Mouse (Mus musculus): ENCODE measurements at regions not wholly inside any gene's neighbourhood (a gene's known extent, or its start where the extent isn't known, plus 50 kb on each side); places are given as distances from the start of the nearest gene placed in this dataset.

GRCm38 (mm10) chr15:13859193-13859592 is 685.7 kb upstream of the Cdh6 start:
- Histone ChIP-seq H3K4me2 (replicated peaks; ENCODE audit: low read depth, low read length) (no peak overlapping the region), H3K9ac (replicated peaks; ENCODE audit: low read depth) (no peak overlapping the region), H3K9me3 (ENCODE audit: low read length) (no peaks in the 10 kb centered on the region), H3K4me1 (ENCODE audit: insufficient read depth, low read depth, low read length) (no peaks in the 10 kb centered on the region), H3K36me3 (ENCODE audit: insufficient read depth, low read length) (no peaks in the 10 kb centered on the region), H3K27ac (ENCODE audit: low read length) (no peak overlapping the region), H3K27me3 (replicated peaks; ENCODE audit: insufficient read depth, low read length) (no peaks in the 10 kb centered on the region), H3K4me3 (ENCODE audit: low read depth, low read length) (no peak overlapping the region)
- no peak for ATAC-seq
- 74% methylated on average over 1 of the region's 1 CpGs for WGBS
- peak; percentile 71 for TF ChIP-seq CTCF (IDR thresholded peaks at IDR 0.05)
- no peak for TF ChIP-seq EP300 (IDR thresholded peaks at IDR 0.05)
- DNase-seq (ENCODE audit: low spot score): peak; percentile 39

- Histone ChIP-seq H3K9ac (replicated peaks; ENCODE audit: low read depth) (no peak overlapping the region), H3K4me3 (ENCODE audit: low read depth, low read length) (no peak overlapping the region), H3K4me2 (replicated peaks; ENCODE audit: low read depth, low read length) (no peak overlapping the region), H3K9me3 (ENCODE audit: low read length) (no peaks in the 10 kb centered on the region), H3K36me3 (ENCODE audit: insufficient read depth, low read length) (no peaks in the 10 kb centered on the region), H3K4me1 (ENCODE audit: insufficient read depth, low read depth, low read length) (no peaks in the 10 kb centered on the region), H3K27ac (ENCODE audit: low read length) (no peak overlapping the region), H3K27me3 (replicated peaks; ENCODE audit: insufficient read depth, low read length) (no peaks in the 10 kb centered on the region)
- ATAC-seq (no peak), DNase-seq (ENCODE audit: low spot score) (no peak)
- 65% methylated on average over 8 of the region's 8 CpGs for WGBS
- no peak for TF ChIP-seq CTCF (IDR thresholded peaks at IDR 0.05)
These were observed 680.8 kb upstream of the Cdh6 start for GRCm38 (mm10) chr15:13854095-13854836.

All from lung, postnatal 0 days (tissue).